Mouse (Mus musculus): Measurements from ENCODE around the gene Rprml. TPM values are rescaled to one million over a fixed set of nuclear protein-coding genes. Genes with fewer than 3 reads are reported as not detected.
"Not testable (repeated sequence)": the region's sequence is repeated elsewhere in the genome, so short reads cannot be mapped to it uniquely, and the experiment has no call there.

Gene Rprml
- polyA plus RNA-seq, 2 experiments: 0.11 TPM; not detected in 1

DNA sequence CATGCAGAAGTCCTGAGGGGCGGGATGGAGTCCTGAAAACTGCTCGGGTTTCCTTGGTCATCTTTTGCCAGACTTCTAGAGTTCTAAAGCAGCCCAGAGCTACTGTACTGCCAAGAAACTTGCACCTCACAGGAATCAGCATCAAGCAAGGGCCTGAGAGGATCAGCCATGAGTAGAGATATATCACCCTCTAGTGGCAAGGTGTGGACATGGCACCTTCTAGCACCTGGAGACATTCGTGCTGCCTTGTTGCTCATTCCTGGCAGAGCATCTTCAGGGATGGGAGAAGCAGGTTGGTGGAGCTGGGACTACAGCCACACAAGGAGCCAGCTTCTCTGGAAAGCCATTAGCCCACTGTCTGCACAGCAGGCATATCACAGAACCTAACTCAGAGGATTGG, 26.2 kb downstream of the Rprml start:
- Histone ChIP-seq H3K4me2 (replicated peaks; ENCODE audit: low read depth, low read length, severe bottlenecking) (no peak overlapping the region), H3K9ac (ENCODE audit: low read depth, low read length, severe bottlenecking) (no peak overlapping the region), H3K36me3 (ENCODE audit: control insufficient read depth, insufficient read depth, low read length) (peaks cover 34% of the 10 kb centered on the region), H3K9me3 (ENCODE audit: control insufficient read depth, low read length) (no peaks in the 10 kb centered on the region), H3K4me1 (ENCODE audit: control insufficient read depth, insufficient read depth, low read length) (no peaks in the 10 kb centered on the region), H3K27ac (replicated peaks; ENCODE audit: low read depth, low read length) (no peak overlapping the region), H3K27me3 (ENCODE audit: control insufficient read depth, insufficient read depth, low read length) (no peaks in the 10 kb centered on the region), H3K4me3 (replicated peaks; ENCODE audit: low read length) (no peak overlapping the region)
- no peak for TF ChIP-seq POLR2A (IDR thresholded peaks at IDR 0.05; ENCODE audit: borderline replicate concordance, extremely low read depth, insufficient read depth, insufficient read length)
- 40% methylated on average over 3 of the region's 3 CpGs for WGBS
- ATAC-seq (ENCODE audit: low FRiP score, low read depth) (no peak), DNase-seq (ENCODE audit: low spot score) (peak; percentile 78)

DNA sequence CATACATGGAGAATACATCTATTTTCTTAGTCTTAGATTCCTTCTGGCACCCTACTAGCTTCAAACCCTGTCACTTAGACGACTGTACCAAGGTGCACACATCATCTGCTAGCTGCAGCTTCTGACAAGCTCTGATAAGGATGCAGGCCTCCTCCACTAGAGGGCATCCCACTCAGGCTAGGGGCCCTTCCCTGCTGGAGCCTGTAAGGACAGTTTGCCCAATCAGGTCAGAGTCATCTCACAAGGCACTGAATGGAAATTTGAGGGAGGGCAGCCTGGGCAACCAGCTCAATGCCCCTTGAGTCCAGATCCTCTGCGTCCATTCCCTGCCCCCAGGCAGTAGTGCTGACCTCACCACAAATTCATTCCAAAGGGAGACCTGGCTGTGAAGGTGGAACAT, 27.7 kb downstream of the Rprml start:
- DNase-seq (ENCODE audit: low spot score): not testable (repeated sequence)
- WGBS: 48% methylated on average over 2 of the region's 2 CpGs

DNA sequence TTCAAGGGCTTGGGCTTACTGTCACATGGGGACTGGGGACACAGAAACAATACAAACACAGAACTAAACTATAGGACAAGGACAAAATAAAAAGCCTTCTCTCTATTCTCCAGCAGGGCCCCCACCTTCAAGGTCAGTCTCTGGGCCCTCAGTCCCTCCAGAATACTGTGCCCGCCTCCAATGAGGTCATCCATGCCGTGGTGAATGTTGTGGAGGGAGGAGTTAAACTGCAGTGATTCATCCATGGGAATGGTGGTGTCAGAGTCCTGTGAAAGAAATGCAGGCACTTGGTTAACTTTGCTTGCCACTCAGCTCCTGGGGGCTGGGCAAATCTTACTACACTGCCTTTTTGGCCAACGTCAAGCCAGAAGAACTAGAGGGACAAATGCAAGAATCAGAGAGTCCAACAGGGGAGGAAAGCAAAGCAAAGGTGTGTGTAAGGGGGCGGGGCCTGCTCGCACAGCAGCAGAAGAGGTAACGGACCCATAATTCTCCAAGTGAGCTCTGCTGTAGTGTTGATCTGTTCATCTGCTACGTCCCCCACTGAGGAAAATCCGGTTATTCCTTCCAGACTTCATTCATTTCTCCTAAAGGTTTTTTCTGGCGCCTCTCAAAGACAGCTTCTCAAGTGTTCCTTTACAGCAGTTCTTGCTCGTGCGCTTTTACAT, 34.4 kb downstream of the Rprml start:
- WGBS: 85% methylated on average over 11 of the region's 11 CpGs
- ATAC-seq (ENCODE audit: low FRiP score, low read depth) (no peak), DNase-seq (ENCODE audit: low spot score) (no peak)
- H3K27ac ChIP-seq (replicated peaks; ENCODE audit: low read depth, low read length): no peak overlapping the region
- H3K4me1 ChIP-seq (ENCODE audit: control insufficient read depth, insufficient read depth, low read length): no peaks in the 10 kb centered on the region
- H3K4me3 ChIP-seq (replicated peaks; ENCODE audit: low read length): no peak overlapping the region
- no peaks in the 10 kb centered on the region for H3K27me3 ChIP-seq (ENCODE audit: control insufficient read depth, insufficient read depth, low read length)
- no peak overlapping the region for H3K4me2 ChIP-seq (replicated peaks; ENCODE audit: low read depth, low read length, severe bottlenecking)
- no peak overlapping the region for H3K9ac ChIP-seq (ENCODE audit: low read depth, low read length, severe bottlenecking)
- peaks cover 91% of the 10 kb centered on the region for H3K36me3 ChIP-seq (ENCODE audit: control insufficient read depth, insufficient read depth, low read length)
- H3K9me3 ChIP-seq (ENCODE audit: control insufficient read depth, low read length): no peaks in the 10 kb centered on the region
- no peak for TF ChIP-seq POLR2A (IDR thresholded peaks at IDR 0.05; ENCODE audit: borderline replicate concordance, extremely low read depth, insufficient read depth, insufficient read length)

More for the DNA sequence above, 27.7 kb downstream of the Rprml start:
- not testable (repeated sequence) for H3K9me3 ChIP-seq (ENCODE audit: control insufficient read depth, low read length); H3K27me3 ChIP-seq (ENCODE audit: control insufficient read depth, insufficient read depth, low read length); H3K4me3 ChIP-seq (replicated peaks; ENCODE audit: low read length); H3K9ac ChIP-seq (ENCODE audit: low read depth, low read length, severe bottlenecking); H3K27ac ChIP-seq (replicated peaks; ENCODE audit: low read depth, low read length); H3K4me1 ChIP-seq (ENCODE audit: control insufficient read depth, insufficient read depth, low read length); ATAC-seq (ENCODE audit: low FRiP score, low read depth); H3K4me2 ChIP-seq (replicated peaks; ENCODE audit: low read depth, low read length, severe bottlenecking)
- peaks cover 49% of the 10 kb centered on the region for H3K36me3 ChIP-seq (ENCODE audit: control insufficient read depth, insufficient read depth, low read length)

DNA sequence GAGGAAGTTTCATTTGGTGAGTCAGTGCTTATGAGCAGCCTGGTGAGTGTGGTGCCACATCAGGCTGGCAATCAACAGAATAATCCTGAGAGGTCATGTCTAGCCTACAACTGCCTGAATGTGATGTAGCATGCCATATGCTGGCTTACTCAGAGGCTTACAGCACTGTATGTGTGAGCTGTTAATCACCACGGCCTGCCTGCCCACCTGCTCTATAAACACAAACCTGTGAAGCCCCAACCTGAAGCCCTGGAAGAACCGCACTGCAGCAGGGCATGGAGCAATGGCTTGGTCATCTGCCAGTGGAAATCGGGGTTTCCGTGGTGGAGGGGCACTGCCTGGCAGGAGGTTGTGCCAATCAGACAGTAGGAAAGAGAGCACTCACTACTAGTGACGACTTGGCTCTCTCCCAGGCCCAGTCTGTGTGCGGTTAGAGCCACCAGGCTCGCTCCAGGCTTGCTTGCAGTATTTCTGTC, 35.9 kb downstream of the Rprml start:
- Histone ChIP-seq H3K9me3 (ENCODE audit: control insufficient read depth, low read length) (no peaks in the 10 kb centered on the region), H3K9ac (ENCODE audit: low read depth, low read length, severe bottlenecking) (no peak overlapping the region), H3K4me3 (replicated peaks; ENCODE audit: low read length) (no peak overlapping the region), H3K27me3 (ENCODE audit: control insufficient read depth, insufficient read depth, low read length) (no peaks in the 10 kb centered on the region), H3K36me3 (ENCODE audit: control insufficient read depth, insufficient read depth, low read length) (peaks cover 79% of the 10 kb centered on the region), H3K4me2 (replicated peaks; ENCODE audit: low read depth, low read length, severe bottlenecking) (no peak overlapping the region), H3K4me1 (ENCODE audit: control insufficient read depth, insufficient read depth, low read length) (no peaks in the 10 kb centered on the region), H3K27ac (replicated peaks; ENCODE audit: low read depth, low read length) (no peak overlapping the region)
- TF ChIP-seq POLR2A (IDR thresholded peaks at IDR 0.05; ENCODE audit: borderline replicate concordance, extremely low read depth, insufficient read depth, insufficient read length): no peak
- WGBS: 84% methylated on average over 7 of the region's 7 CpGs
- ATAC-seq (ENCODE audit: low FRiP score, low read depth): no peak
- no peak for DNase-seq (ENCODE audit: low spot score)

DNA sequence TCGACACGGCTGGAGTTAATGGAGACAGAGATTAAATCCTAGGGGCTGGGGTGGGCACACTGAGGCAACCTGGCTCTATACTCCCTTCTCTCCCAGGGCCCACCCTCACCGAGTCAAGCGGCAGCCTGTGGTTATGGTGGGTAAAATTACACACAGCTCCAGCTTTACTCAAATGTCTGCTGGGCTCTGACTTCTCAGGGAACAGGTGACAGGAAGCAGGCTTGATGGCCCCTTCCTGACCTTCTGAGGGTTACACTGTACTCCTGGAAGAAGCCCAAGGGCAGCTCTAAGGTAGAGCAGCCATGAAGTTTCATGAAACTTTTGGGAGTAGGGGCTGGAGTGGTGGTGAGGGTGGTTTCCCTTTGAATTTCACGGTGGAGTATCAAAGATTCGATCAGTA, 37.3 kb downstream of the Rprml start:
- H3K4me1 ChIP-seq (ENCODE audit: control insufficient read depth, insufficient read depth, low read length): no peaks in the 10 kb centered on the region
- ATAC-seq (ENCODE audit: low FRiP score, low read depth) (no peak), DNase-seq (ENCODE audit: low spot score) (no peak)
- H3K4me2 ChIP-seq (replicated peaks; ENCODE audit: low read depth, low read length, severe bottlenecking): no peak overlapping the region
- H3K9me3 ChIP-seq (ENCODE audit: control insufficient read depth, low read length): no peaks in the 10 kb centered on the region
- H3K4me3 ChIP-seq (replicated peaks; ENCODE audit: low read length): no peak overlapping the region
- TF ChIP-seq POLR2A (IDR thresholded peaks at IDR 0.05; ENCODE audit: borderline replicate concordance, extremely low read depth, insufficient read depth, insufficient read length): no peak
- peaks cover 65% of the 10 kb centered on the region for H3K36me3 ChIP-seq (ENCODE audit: control insufficient read depth, insufficient read depth, low read length)
- H3K9ac ChIP-seq (ENCODE audit: low read depth, low read length, severe bottlenecking): no peak overlapping the region
- no peak overlapping the region for H3K27ac ChIP-seq (replicated peaks; ENCODE audit: low read depth, low read length)
- WGBS: 74% methylated on average over 6 of the region's 6 CpGs
- H3K27me3 ChIP-seq (ENCODE audit: control insufficient read depth, insufficient read depth, low read length): no peaks in the 10 kb centered on the region

All from limb, embryonic 14.5 days (tissue).